Mouse (Mus musculus) spleen, adult 2 months (tissue): ENCODE results near the gene AU040320.

Source experiments
- CTCF ChIP-seq: fragments of 200-500 bp; IDR thresholded peaks from 2 replicates; pipeline ENCODE4 v1.5.1; 2011; ENCODE audit warnings: mild to moderate bottlenecking, inconsistent platforms; ENCODE audit not compliant: insufficient read depth, insufficient read length, insufficient replicate concordance; ENCODE audit errors: extremely low read depth
- POLR2A ChIP-seq: fragments of 200-500 bp; IDR thresholded peaks from 2 replicates; pipeline ENCODE4 v1.6.1; 2011; ENCODE audit warnings: low read depth, low read length, inconsistent platforms

DNA sequence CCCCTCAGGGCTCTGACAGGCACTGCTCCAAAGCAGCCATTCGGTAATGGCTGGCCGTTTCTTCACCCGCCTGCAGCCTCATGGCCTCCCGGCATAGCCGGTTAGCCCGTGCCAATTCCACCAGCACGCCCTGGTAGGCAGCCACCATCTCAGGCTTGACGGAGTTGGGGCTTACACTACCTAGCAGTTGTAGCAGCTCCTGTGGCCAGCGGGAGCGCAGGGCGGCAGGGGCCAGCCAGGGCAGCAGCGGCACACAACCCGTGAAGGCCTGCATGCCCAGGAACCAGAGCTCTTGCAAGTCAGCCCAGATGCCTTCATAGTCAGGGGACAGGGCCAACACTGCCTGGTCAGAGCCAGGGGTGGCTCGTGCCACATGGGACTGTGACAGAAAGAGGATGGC lies 8.5 kb upstream of the AU040320 start:
- TF ChIP-seq CTCF (no peak), POLR2A (no peak)
